Mouse (Mus musculus) forebrain, postnatal 0 days (tissue): ENCODE measurements around the gene Glyctk. TPM values are rescaled to one million over a fixed set of nuclear protein-coding genes. Genes with fewer than 3 reads are reported as not detected.
A peak's percentile ranks its signal among the peaks of the same experiment; 100 is the strongest.

Experiments used
- ATAC-seq: fragments of 200-750 bp; cut with Nextera tagmentation; 2 replicates; pipeline ENCODE4 v1.8.0; 2017; ENCODE audit warnings: mild to moderate bottlenecking, moderate library complexity
- DNase-seq: peaks from one replicate; pipeline ENCODE4 v3.0.0-alpha.2; 2015
- H3K27ac ChIP-seq: fragments of 300-500 bp; sonication (generic); 2 replicates; pipeline ENCODE4 v1.5.1; 2014; ENCODE audit warnings: low read depth, mild to moderate bottlenecking, antibody characterized with exemption, low read length, moderate library complexity, mixed read lengths
- H3K27me3 ChIP-seq: fragments of 300-500 bp; sonication (generic); 2 replicates; pipeline ENCODE4 v1.6.1; 2014; ENCODE audit warnings: mild to moderate bottlenecking, low read length, mixed read lengths; ENCODE audit not compliant: insufficient read depth
- H3K36me3 ChIP-seq: fragments of 300-500 bp; sonication (generic); 2 replicates; pipeline ENCODE4 v1.6.1; 2014; ENCODE audit warnings: mild to moderate bottlenecking, moderate library complexity; ENCODE audit not compliant: insufficient read depth
- H3K4me1 ChIP-seq: fragments of 300-500 bp; sonication (generic); 2 replicates; pipeline ENCODE4 v1.6.1; 2014; ENCODE audit warnings: antibody characterized with exemption; ENCODE audit not compliant: insufficient read depth
- H3K4me2 ChIP-seq: fragments of 300-500 bp; sonication (generic); 2 replicates; pipeline ENCODE4 v1.6.1; 2014; ENCODE audit warnings: low read depth, mild to moderate bottlenecking, moderate library complexity
- H3K4me3 ChIP-seq: fragments of 300-500 bp; sonication (generic); 2 replicates; pipeline ENCODE4 v1.5.1; 2014; ENCODE audit warnings: low read depth, low read length, mixed read lengths
- H3K9ac ChIP-seq: fragments of 300-500 bp; sonication (generic); 2 replicates; pipeline ENCODE4 v1.6.1; 2014; ENCODE audit warnings: mild to moderate bottlenecking
- H3K9me3 ChIP-seq: fragments of 300-500 bp; sonication (generic); 2 replicates; pipeline ENCODE4 v1.6.1; 2016; ENCODE audit warnings: low read length
- CTCF ChIP-seq: sonication (generic); IDR thresholded peaks from 2 replicates; pipeline ENCODE4 v1.5.1; 2016; ENCODE audit warnings: antibody characterized with exemption, control low read depth, low read depth
- WGBS: fragments of 180-500 bp; shearing (Covaris S2); extraction: QIAGEN DNeasy Blood & Tissue Kit; methylation state at CpG from one replicate; pipeline ENCODE4 v1.1.7; 2014; 5-methylcytosine and 5-hydroxymethylcytosine counted together
- polyA plus RNA-seq: library from polyadenylated mRNA; unstranded; fragments of >200 nt; fragmentation: Nextera tagmentation; extraction: Ambion mirVana; gene quantifications from 2 replicates; pipeline ENCODE4 v1.2.1, GENCODE M21; 2015
- total RNA-seq: library from RNA; depleted of rRNA; stranded (reverse); fragments of >200 nt; gene quantifications from 2 replicates; pipeline ENCODE4 v1.2.3, GENCODE M21; 2014

Gene Glyctk
- total and polyA plus RNA-seq, 2 experiments from 2014 or later, result 1.1 to 3.0 TPM

- Histone ChIP-seq H3K9me3 (no peaks in the 10 kb centered on the region), H3K4me1 (peaks cover 25% of the 10 kb centered on the region), H3K4me3 (no peak overlapping the region), H3K4me2 (no peak overlapping the region), H3K27me3 (no peaks in the 10 kb centered on the region), H3K36me3 (peaks cover 43% of the 10 kb centered on the region), H3K9ac (no peak overlapping the region), H3K27ac (no peak overlapping the region)
- no peak for TF ChIP-seq CTCF
- WGBS, result 77% methylated on average over 5 of the region's 5 CpGs
- DNase-seq, result no peak
- no peak for ATAC-seq
Measured at GRCm38 (mm10) chr9:106176769-106177168, 18.8 kb upstream of the Glyctk start.

DNA sequence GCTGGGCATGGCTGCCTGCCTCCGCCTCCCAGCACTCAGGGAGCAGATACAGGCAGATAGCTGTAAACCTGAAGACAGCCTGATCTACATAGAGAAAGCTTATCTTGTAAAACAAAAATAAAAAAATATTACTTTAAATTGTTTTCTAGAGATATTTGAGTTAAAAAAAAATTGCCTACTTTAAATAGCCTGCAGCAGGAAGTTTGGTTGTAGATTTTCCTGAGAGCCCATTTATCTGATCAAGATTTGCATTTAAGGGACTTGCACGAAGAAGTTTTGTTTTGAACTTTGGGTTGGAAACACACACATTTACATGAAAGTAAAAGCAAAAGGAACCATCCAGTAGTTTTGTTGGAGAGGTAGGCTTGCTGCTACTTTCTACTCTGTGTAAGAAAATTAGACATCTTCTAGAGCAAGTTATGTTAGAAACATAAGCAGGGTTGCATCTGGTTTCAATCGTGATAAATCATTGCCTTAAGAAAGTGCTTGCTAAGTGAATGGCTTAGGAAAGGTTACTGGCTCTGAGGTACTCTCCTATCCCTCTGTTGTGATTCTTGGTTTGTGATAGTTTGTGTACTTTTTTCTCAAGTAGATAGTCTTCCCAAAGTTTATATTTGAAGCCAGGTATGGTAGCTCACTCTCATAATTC, 17.7 kb upstream of the Glyctk start:
- no peak for DNase-seq
- H3K9me3 ChIP-seq, result no peaks in the 10 kb centered on the region
- WGBS, result 79% methylated on average over 3 of the region's 3 CpGs
- H3K4me2 ChIP-seq, result no peak overlapping the region
- H3K4me3 ChIP-seq, result no peak overlapping the region
- H3K27ac ChIP-seq, result no peak overlapping the region
- ATAC-seq, result no peak
- no peak overlapping the region for H3K9ac ChIP-seq
- TF ChIP-seq CTCF, result no peak
- no peaks in the 10 kb centered on the region for H3K27me3 ChIP-seq
- H3K4me1 ChIP-seq, result peaks cover 25% of the 10 kb centered on the region
- H3K36me3 ChIP-seq, result peaks cover 33% of the 10 kb centered on the region

- WGBS, result 50% methylated on average over 2 of the region's 2 CpGs
- H3K9ac ChIP-seq, result no peak overlapping the region
- H3K4me1 ChIP-seq, result peaks cover 30% of the 10 kb centered on the region
Measured at GRCm38 (mm10) chr9:106173363-106173762, 15.4 kb upstream of the Glyctk start.

DNA sequence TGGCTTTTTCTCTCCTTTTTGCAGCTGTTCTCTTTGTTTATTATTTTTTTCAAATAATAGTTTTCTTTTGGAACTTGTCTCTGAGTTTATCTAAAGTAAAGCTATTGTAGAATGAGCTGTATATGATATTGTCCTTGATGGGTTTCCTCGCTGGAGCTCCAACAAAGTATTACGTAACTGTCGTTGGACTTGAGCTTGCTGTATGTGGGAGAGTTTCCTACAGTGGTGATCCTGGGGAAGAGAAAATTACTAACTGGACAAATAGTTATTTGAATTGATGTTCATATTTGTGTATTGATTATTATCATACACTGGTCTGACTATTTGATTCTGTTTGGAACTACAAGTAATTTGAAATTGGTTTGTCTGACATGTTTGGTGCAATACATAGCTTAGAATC, 14.6 kb upstream of the Glyctk start:
- ATAC-seq, result no peak
- Histone ChIP-seq H3K27me3 (no peaks in the 10 kb centered on the region), H3K27ac (no peak overlapping the region), H3K4me1 (peaks cover 30% of the 10 kb centered on the region), H3K9ac (no peak overlapping the region), H3K9me3 (no peaks in the 10 kb centered on the region), H3K4me3 (peak overlapping the region; percentile 93), H3K4me2 (peak overlapping the region; percentile 70), H3K36me3 (peaks cover 12% of the 10 kb centered on the region)
- 5% methylated on average over 3 of the region's 3 CpGs for WGBS
- no peak for DNase-seq
- no peak for TF ChIP-seq CTCF

More at GRCm38 (mm10) chr9:106173363-106173762, 15.4 kb upstream of the Glyctk start:
- H3K27me3 ChIP-seq, result no peaks in the 10 kb centered on the region
- no peak for ATAC-seq
- H3K9me3 ChIP-seq, result no peaks in the 10 kb centered on the region
- peak overlapping the region; percentile 70 for H3K4me2 ChIP-seq
- DNase-seq, result no peak
- H3K4me3 ChIP-seq, result peak overlapping the region; percentile 93; the same call in 1 of the 2 replicates
- H3K27ac ChIP-seq, result no peak overlapping the region
- 0 out of 2 replicates have a peak, but pooled peaks have one; percentile 3 for TF ChIP-seq CTCF
- H3K36me3 ChIP-seq, result peaks cover 17% of the 10 kb centered on the region

GRCm38 (mm10) chr9:106171346-106172158, 13.6 kb upstream of the Glyctk start:
- H3K9me3 ChIP-seq, result no peaks in the 10 kb centered on the region
- TF ChIP-seq CTCF, result no peak
- peak overlapping the region; percentile 98 for H3K9ac ChIP-seq
- 1% methylated on average over 30 of the region's 30 CpGs for WGBS
- H3K27me3 ChIP-seq, result no peaks in the 10 kb centered on the region
- peaks cover 30% of the 10 kb centered on the region for H3K4me1 ChIP-seq
- peak overlapping the region; percentile 98 for H3K27ac ChIP-seq
- peak overlapping the region; percentile 70 for H3K4me2 ChIP-seq
- ATAC-seq, result peak; percentile 67
- DNase-seq, result peak; percentile 56
- H3K4me3 ChIP-seq, result peak overlapping the region; percentile 93
- peaks cover 3% of the 10 kb centered on the region; the same call in 1 of the 2 replicates for H3K36me3 ChIP-seq

GRCm38 (mm10) chr9:106170556-106171345, 12.8 kb upstream of the Glyctk start, which contains the start of gene Wdr82:
Wdr82 (plus strand) TSS chr9:106170928.
- peak within 1 kb of the TSS; percentile 98 for H3K9ac ChIP-seq
- H3K4me3 ChIP-seq, result peak within 1 kb of the TSS; percentile 93
- TF ChIP-seq CTCF, result no peak
- 0% methylated on average over 67 of the region's 81 CpGs for WGBS
- peak within 1 kb of the TSS; percentile 70 for H3K4me2 ChIP-seq
- H3K27ac ChIP-seq, result peak within 1 kb of the TSS; percentile 98
- H3K36me3 ChIP-seq, result no peaks in the 10 kb centered on the region
- DNase-seq (peak; percentile 94), ATAC-seq (peak; percentile 94)
- no peaks in the 10 kb centered on the region for H3K27me3 ChIP-seq
- H3K9me3 ChIP-seq, result no peaks in the 10 kb centered on the region
- peaks cover 30% of the 10 kb centered on the region for H3K4me1 ChIP-seq
